Mouse (Mus musculus) megakaryocyte, embryonic 14.5 days (primary cell): ENCODE results near the gene Rhbdl3.

ENCODE experiments used
- FLI1 ChIP-seq: IDR thresholded peaks from 2 replicates; pipeline ENCODE4 v1.6.1; 2012; ENCODE audit warnings: low read length, inconsistent platforms, mixed read lengths
- GATA1 ChIP-seq: IDR thresholded peaks from 3 replicates; pipeline ENCODE4 v1.6.1; 2012; ENCODE audit warnings: mixed read lengths, low read length, inconsistent platforms, borderline replicate concordance

DNA sequence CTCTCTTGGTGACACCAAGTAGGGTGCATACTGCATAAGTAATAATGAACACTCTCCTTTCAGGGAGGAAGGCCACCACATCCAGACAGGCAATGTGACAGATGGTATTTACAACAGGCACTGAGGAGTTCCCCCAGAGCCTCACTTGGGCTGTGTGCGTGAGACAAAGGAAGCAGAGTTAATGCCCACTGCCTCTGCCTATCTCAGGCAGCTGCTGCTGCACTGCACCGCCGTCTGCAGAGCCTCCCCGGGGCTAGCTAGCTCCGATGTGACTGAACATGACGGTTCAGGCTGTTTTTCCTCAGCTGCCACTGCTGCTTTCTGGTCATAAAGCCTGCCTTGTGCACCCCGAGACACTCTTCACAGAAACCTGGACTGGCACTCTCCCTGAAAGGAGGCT is 8.2 kb upstream of the Rhbdl3 start:
- TF ChIP-seq GATA1 (no peak), FLI1 (no peak)
